Mouse (Mus musculus) liver, embryonic 14.5 days (tissue): ENCODE measurements around the gene Ptprt.

Experiments
- CTCF ChIP-seq: IDR thresholded peaks from 2 replicates; pipeline ENCODE4 v1.5.1; 2016; ENCODE audit warnings: antibody characterized with exemption, low read depth, control low read depth
- EP300 ChIP-seq: IDR thresholded peaks from 2 replicates; pipeline ENCODE4 v1.6.1; 2016; ENCODE audit warnings: antibody characterized with exemption, low read depth

- no peak for TF ChIP-seq CTCF
- TF ChIP-seq EP300: no peak
Measured at GRCm38 (mm10) chr2:162251272-162251671, 409.7 kb downstream of the Ptprt start.
